Mouse (Mus musculus) heart, embryonic 16.5 days (tissue): ENCODE measurements around the gene H2bfm. TPM values are rescaled to one million over a fixed set of nuclear protein-coding genes. Genes with fewer than 3 reads are reported as not detected.

Experiments
- ATAC-seq: fragments of 200-750 bp; cut with Nextera tagmentation; replicated peaks from 2 replicates; pipeline ENCODE4 v1.8.0; 2017; ENCODE audit warnings: moderate number of reproducible peaks; ENCODE audit not compliant: insufficient read depth, low FRiP score; ENCODE audit errors: extremely low read depth
- H3K27ac ChIP-seq: fragments of 300-500 bp; sonication (generic); 2 replicates; pipeline ENCODE4 v1.5.1; 2014; ENCODE audit warnings: mild to moderate bottlenecking, low read length, control low read depth, moderate library complexity
- H3K27me3 ChIP-seq: fragments of 300-500 bp; sonication (generic); 2 replicates; pipeline ENCODE4 v1.6.1; 2014; ENCODE audit warnings: low read length, mixed read lengths; ENCODE audit not compliant: control insufficient read depth, insufficient read depth
- H3K36me3 ChIP-seq: fragments of 300-500 bp; sonication (generic); 2 replicates; pipeline ENCODE4 v1.6.1; 2014; ENCODE audit not compliant: control insufficient read depth, insufficient read depth
- H3K4me1 ChIP-seq: fragments of 300-500 bp; sonication (generic); 2 replicates; pipeline ENCODE4 v1.6.1; 2014; ENCODE audit warnings: low read length, mixed read lengths; ENCODE audit not compliant: control insufficient read depth, insufficient read depth
- H3K4me2 ChIP-seq: fragments of 300-500 bp; sonication (generic); 2 replicates; pipeline ENCODE4 v1.6.1; 2014; ENCODE audit warnings: low read depth, mild to moderate bottlenecking, control low read depth, low read length
- H3K4me3 ChIP-seq: fragments of 300-500 bp; sonication (generic); 2 replicates; pipeline ENCODE4 v1.5.1; 2014; ENCODE audit warnings: mild to moderate bottlenecking, control low read depth, low read length
- H3K9ac ChIP-seq: fragments of 300-500 bp; sonication (generic); 2 replicates; pipeline ENCODE4 v1.6.1; 2014; ENCODE audit warnings: low read length, control low read depth
- H3K9me3 ChIP-seq: fragments of 300-500 bp; sonication (generic); replicated peaks from 2 replicates; pipeline ENCODE4 v1.6.1; 2016; ENCODE audit warnings: low read length; ENCODE audit not compliant: control insufficient read depth
- WGBS: fragments of 180-500 bp; shearing (Covaris S2); extraction: QIAGEN DNeasy Blood & Tissue Kit; methylation state at CpG from one replicate; pipeline ENCODE4 v1.1.7; 2014; 5-methylcytosine and 5-hydroxymethylcytosine counted together
- polyA plus RNA-seq: library from polyadenylated mRNA; unstranded; fragments of >200 nt; fragmentation: Nextera tagmentation; extraction: Ambion mirVana; gene quantifications from 2 replicates; pipeline ENCODE4 v1.2.1, GENCODE M21; 2015

Gene H2bfm
- polyA plus RNA-seq, 1 experiment from 2014 or later: not detected

- Histone ChIP-seq H3K4me2 (peak within 1 kb of the TSS; percentile 66), H3K36me3 (no peaks in the 10 kb centered on the region), H3K9ac (peak within 1 kb of the TSS; percentile 66), H3K9me3 (no peaks in the 10 kb centered on the region), H3K4me3 (peak within 1 kb of the TSS; percentile 46), H3K27ac (no peak within 1 kb of the TSS), H3K4me1 (no peaks in the 10 kb centered on the region), H3K27me3 (no peaks in the 10 kb centered on the region)
- 25% methylated on average over 15 of the region's 15 CpGs for WGBS
- peak; percentile 99 for ATAC-seq
These were observed 49.4 kb downstream of the H2bfm start, which contains the start of the genes Tmsb15l and Tmsb15b1 for GRCm38 (mm10) chrX:136976424-136977084. Gene Tmsb15l (minus strand): TSS chrX:136976869. Gene Tmsb15b1 (minus strand): TSS chrX:136976874.

Other genes with a start within 250 kb of the H2bfm start
- 8.7 and 9.3 TPM in 2 replicates for gene Tceal1, start 219.3 kb upstream of the H2bfm start, polyA plus RNA-seq
- gene Morf4l2, start 183.6 kb upstream of the H2bfm start, polyA plus RNA-seq: 292 and 337 TPM in 2 replicates
- not detected in 2 replicates for gene Glra4, start 147.2 kb upstream of the H2bfm start, polyA plus RNA-seq
- gene Plp1, start 104.7 kb upstream of the H2bfm start, polyA plus RNA-seq: 3.7 and 4.0 TPM in 2 replicates
- 0.20 and 0.24 TPM in 2 replicates for gene Rab9b, start 58.6 kb upstream of the H2bfm start, polyA plus RNA-seq
- 8.4 and 10.8 TPM in 2 replicates for gene Tmsb15b2, start 48.2 kb downstream of the H2bfm start, polyA plus RNA-seq
- gene Tmsb15l, start 49.5 kb downstream of the H2bfm start, polyA plus RNA-seq: 1.5 and 1.9 TPM in 2 replicates
- gene Tmsb15b1, start 49.5 kb downstream of the H2bfm start, polyA plus RNA-seq: 10.1 and 12.4 TPM in 2 replicates
- gene Zcchc18, start 65.8 kb downstream of the H2bfm start, polyA plus RNA-seq: 1.9 and 2.0 TPM in 2 replicates
- 4.5 and 4.9 TPM in 2 replicates for gene Slc25a53, start 111.0 kb downstream of the H2bfm start, polyA plus RNA-seq
- 3.5 and 4.1 TPM in 2 replicates for gene Fam199x, start 122.3 kb downstream of the H2bfm start, polyA plus RNA-seq
- gene Esx1, start 194.8 kb downstream of the H2bfm start, polyA plus RNA-seq: not detected in 2 replicates